Mouse (Mus musculus): ENCODE data around the gene Faap20.

Gene Faap20

DNA sequence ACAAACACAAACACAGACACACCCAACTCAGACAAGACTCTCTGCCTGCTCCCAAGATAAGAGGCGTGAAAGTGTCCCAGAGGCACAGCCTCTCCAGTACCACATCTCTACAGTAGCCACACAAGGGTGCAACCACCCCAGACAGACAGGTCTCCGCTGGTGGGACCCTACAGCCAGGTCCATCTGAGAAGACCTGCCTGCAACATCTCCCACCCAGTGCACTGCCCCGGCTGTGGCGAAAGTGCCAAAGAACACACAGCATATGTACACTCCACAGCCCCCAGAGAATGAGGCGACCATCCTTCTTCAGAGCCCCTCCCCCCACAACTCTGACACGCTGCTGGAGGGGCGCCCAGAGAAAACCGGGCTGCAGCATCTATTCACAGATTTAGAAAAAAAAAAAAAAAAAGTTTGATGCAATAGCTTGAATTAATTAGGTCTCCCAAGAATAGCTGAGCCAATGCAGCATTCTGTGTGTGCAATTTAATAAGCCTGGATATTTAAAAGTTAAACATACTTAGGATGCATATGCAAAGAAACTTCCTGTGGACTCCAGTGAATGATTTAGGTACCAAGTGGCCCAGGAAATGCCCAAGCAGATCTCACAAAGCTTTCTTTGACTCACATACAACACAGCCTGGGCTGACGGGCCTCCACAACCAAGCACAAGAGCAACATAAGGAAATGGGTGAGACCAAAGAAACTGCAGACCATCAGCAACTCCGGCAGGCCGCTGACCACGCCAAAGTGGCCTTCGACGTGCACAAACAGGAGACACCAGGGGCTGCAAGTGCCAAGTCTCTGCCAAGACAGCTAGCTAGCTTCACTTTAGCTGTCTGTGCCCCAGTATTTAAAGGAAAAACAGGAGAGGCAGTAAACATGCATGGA lies 29.1 kb upstream of the Faap20 start:
- DNase-seq (ENCODE audit: low read depth, low spot score) = peak; percentile 49

DNA sequence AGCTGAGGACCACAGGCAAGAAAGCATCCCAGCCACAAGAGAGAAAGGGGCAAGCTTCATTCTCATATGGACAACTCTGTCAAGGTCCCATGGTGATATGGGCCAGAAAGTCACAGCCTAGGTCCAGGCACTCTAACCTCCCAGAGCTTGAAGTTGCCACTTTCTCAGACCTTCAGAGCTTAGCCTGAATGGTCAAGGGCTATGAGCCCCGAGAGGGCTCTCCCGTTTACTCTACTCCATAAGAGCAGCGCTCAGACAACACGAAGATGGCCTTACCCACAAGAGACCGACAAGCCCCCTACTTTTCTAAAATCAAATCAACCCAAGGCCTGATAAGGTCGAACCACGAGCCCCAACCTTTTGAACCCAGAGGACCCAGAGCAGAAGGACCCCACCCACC lies 28.5 kb upstream of the Faap20 start:
- DNase-seq (ENCODE audit: low read depth, low spot score) = no peak

DNA sequence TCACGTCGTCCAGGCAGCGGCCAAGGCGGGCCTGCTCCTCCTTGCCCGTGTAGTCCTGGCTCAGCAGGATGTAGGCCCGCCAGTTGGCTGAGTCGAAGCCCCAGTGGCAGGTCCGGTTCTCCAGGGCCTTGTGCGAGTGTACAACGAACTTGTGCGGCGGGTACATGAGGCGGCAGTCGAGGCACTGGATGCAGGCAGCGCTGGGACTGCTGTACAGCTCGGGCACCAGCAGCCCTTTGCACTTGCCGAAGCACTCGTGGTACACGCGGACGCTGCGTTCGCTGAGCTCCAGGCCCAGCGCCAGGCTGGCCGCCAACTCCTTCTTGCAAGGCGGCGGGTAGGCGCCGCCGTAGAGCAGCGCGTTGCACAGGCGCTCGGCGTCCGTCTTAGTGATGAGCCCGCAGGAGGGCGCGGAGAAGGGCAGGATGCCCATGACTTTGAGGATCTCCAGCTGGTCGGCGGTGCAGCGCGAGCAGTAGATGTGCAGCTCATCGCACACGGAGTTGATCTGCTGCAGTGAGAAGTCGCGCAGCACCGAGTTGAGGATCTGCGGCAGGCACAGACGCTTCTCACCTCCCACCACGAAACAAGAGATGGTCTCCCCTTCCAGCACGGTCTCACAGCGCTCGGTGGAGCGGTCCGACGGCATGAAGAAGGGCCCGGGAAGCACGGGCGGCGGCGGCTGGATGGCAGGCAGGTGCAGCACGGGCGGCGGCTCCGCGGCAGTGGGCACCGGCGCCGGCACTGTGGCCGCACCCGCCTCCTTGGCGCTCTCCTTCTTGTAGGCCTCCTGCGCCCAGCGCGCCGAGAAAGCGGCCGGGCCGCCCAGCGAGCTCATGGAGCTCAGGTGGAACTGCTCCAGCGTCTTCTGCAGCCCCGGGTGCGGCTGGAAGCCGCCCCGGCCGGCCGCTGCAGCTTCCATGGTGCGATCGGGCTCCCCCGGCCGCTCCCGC lies 27.7 kb upstream of the Faap20 start:
- DNase-seq (ENCODE audit: low read depth, low spot score) = peak; percentile 75

DNA sequence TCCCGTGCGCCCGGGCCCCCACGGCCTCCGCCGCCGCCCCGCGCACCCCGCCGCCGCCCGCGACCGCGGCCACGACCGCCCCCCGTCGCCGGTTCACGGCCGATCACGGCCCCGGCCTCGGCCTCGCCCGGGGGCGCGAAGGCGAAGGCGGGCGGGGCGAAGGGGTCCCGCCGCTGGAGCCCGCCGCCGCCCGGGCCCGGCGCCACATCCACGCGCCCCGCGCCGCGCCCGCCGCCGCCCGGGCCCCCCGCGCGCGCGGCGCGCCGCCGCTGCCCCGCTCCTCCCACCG lies 27.1 kb upstream of the Faap20 start, which contains the start of gene Ski:
TSS of gene Ski (minus strand) at position 41 of the 289 bp plus-strand sequence.
- peak; percentile 31 for DNase-seq (ENCODE audit: low read depth, low spot score)

DNA sequence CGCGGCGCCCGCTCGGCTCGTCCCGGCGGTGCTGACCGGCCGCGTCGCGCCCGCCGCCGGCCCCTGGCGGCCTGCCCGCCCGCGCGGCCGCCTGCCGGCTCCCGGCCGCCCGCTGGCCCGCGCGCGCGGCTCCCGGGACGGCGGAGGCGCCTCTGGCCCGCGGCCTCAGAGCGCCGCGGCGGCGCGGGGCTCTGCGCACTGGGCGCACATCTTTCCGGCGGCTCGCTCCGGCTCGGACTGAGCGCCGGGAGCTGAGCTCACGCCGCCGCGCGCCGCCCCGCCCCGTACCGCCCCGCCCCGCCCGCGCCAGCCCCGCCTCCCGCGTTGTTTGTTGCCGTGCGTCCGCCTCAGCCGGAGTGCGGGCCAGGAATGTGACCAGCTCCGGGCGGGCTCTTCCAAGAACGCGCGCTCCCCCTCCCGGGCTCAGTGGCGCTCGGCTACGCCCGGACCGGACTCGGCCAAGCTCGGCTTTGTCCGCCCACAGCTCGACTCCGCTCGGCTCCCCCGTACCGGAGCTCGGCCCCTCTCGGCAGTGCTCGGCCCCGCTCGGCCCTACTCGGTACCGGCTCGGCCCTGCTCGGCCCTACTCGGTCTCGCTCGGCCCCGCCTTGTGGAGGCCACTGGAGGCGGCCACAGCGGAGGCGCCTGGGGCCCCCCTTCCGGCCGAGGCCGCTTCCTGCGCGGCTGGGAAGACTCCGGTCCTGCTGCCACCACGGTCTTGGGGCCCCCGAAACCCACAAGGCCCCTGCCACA lies 26.6 kb upstream of the Faap20 start:
- peak; percentile 98 for DNase-seq (ENCODE audit: low read depth, low spot score)

DNA sequence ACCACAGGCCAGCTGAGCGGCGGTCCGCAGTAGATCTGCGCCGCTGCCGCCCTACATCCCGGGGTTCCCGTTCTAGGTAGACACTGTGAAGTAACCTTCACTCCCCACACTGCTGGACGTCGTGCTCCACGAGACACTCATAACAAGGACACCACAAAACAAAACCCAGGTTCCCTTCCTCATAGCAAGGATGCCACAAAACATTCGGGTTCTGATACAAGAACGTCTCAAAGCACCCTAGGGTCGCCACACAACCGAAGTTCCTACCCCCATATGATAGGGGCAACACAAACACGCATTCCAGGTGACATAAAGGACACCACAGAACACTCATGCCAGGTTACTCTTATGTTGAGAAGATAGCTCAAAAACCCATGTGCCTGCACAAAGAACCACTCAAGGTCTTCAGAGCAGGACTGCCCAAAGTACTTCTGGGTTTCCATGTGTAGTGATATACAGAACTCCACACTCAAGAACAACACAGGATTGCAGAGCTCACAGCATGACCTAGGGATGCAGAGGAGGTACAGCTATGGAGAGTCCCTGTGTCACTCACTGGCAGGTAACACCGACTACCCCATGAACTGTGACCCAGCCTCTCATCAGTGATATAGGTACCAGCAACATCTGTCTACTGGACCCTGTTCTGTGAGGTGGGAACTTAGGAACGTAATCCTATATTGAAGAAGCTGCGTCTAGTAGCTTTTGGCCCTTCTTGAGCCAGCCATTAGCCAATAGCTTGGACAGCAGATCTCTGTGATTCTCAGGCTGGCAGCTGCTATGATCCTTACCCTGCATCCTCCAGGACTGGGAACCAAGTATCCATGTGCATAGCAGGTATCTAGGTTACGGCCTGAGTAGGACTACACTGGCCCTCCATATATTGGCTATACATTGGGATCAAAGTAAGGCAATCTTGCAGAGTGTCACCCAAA lies 25.7 kb upstream of the Faap20 start:
- DNase-seq (ENCODE audit: low read depth, low spot score) = no peak

DNA sequence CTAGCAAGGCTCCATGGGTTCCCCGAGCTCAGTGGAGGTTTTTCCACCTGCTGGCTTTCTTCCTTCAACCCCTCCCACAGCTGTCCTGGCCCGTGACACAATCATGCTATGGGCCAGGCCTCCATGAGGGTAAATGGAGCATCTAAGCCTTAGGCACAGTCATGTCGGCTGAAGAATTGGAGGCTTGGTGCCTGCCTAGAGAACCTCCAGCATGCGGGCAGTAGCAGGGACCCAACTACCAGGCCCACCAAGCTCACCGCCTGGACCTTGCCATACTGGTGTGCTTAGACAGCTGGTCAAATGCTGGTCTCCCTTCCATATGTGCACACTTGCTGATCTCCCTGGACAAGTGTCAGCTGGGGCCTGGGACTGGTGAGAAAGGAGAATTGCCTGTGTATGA lies 23.7 kb upstream of the Faap20 start:
- no peak for DNase-seq (ENCODE audit: low read depth, low spot score)

DNA sequence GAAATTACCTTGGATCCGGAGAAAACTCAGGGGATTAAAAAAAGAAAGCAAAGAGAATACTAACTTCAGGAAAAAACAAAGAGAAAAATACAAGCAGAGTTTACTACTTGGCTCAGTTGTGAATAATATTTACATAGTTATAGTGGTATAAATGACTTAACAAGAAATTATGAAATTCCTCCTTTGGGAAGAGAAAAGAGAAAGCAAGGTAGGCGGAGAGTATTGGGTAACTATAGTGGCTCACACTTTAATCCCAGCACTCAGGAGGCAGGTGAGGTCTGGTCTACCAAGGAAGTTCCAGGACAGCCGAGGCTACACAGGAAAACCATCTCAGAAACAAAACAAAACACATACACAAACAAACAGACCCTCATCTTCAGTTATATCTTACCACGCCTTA lies 21.6 kb upstream of the Faap20 start:
- DNase-seq (ENCODE audit: low read depth, low spot score) = no peak

DNA sequence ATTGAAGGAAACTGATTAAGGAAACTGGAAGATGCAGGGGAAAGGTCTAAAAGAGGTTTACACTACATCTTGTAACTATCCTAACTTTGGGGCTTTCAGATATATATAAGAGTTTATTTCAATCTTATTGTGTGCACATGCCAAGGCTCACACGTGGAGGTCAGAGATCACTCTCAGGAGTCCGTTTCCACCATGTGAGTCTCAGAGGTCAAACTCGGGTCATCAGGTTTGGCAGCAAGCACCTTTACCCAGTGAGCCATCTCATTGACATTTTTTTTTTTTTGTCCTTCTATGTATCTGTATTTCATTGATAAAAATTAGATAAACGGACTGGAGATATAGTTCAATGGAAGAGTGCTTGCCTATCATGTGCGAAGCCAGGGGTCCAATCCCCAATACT lies 21.1 kb upstream of the Faap20 start:
- DNase-seq (ENCODE audit: low read depth, low spot score) = no peak

DNA sequence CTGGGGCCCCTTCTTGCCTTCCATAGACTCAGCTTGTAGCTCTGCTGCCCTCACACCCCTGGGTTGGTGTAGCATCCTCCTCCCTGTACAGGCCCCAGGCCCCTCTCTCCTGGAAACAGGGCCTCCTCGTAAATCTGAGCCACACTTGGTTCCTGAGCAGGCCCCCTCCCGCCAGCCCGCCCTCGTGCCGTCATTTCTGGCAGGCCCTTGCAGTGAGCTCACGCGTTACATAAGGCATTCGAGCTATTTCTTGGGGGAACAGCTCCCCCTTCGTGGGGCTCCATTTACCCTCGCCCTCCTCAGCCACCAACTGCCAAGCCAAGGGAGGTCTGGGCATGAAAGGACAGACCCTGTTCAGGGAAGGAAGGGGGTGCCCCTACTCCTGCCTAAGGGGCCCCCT lies 15.7 kb upstream of the Faap20 start:
- DNase-seq (ENCODE audit: low read depth, low spot score) = no peak

DNA sequence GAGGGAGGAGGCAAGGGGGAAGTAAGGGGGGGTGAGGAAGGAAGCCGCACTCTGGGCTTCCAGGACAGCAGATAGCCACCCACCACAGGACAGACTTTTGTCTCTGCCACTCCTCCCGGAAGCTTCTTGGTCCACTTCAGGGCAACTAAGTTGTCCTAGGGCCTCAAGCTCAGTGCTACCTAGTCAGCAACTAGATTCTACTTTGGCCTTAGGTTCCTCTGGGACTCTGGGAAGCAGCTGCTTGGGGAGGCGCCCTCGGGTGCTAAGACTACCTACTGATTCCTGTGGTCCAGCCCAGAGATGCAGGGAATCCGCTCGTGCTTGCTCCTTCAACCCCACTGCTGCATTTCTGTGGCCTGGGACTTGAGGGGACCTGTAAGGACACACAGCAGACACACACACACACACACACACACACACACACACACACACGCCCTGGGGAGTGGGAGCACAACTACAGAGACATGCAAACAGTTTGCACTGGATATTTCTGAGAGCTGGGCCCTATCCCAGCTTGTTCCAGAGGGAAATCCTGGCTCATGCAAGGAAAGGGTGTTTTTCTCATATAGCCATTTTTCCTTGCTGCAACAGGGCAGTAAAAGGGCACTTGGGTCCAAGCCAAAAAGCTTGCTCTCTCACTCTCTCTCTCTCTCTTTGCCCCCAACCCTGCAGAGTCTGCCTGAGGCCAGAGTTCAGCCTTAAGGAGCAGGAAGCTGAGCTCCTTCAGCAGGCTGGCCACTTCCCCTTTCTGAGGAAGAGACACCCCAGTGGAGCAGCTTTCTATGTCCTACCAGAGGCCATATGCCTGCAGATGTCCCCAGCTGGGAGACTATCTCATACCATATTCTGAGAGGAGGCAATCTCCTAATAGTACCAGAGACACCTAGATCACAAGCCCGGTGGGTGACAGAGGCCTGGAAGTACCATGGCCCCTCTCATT lies 15.0 kb upstream of the Faap20 start:
- DNase-seq (ENCODE audit: low read depth, low spot score) = no peak

DNA sequence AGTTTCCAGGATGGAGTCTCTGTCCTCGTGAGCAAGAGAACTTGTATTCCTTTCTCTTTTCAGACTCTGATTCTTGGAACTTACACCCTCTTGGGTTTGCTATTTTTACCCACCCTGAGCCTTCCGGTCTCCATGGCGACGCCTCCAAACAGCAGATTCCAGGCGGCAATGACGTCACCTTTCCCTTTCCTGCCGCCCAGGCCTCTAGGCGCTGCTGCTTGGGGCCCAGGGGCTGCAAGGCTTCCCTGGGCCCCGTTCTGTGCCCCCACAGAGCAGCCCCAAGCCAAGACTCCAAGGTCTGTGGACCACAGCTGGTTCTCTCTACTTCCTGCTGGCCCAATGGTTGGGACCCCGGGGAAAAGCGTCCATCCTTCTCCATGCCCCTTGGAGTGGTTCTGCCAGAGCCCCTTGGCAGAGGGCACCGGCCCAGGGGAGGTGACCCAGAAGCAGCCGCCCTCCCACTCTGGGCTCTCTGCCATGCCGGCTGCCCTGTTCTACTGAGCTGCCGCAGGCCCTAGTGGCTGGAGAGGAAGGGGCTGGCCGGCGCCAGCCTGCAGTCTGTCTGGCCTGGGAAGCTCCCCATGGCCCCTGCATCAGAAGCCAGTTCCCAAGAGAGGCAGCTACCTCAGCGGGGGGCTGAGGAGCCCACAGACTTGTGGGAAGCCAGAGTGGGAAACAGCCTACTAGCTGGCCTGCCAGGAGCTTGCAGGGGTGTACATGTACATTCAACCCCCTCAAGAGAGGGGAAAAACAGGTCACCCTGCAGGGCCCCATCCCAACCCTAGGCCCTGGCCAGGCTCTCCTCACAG lies 14.1 kb upstream of the Faap20 start:
- peak; percentile 79 for DNase-seq (ENCODE audit: low read depth, low spot score)

DNA sequence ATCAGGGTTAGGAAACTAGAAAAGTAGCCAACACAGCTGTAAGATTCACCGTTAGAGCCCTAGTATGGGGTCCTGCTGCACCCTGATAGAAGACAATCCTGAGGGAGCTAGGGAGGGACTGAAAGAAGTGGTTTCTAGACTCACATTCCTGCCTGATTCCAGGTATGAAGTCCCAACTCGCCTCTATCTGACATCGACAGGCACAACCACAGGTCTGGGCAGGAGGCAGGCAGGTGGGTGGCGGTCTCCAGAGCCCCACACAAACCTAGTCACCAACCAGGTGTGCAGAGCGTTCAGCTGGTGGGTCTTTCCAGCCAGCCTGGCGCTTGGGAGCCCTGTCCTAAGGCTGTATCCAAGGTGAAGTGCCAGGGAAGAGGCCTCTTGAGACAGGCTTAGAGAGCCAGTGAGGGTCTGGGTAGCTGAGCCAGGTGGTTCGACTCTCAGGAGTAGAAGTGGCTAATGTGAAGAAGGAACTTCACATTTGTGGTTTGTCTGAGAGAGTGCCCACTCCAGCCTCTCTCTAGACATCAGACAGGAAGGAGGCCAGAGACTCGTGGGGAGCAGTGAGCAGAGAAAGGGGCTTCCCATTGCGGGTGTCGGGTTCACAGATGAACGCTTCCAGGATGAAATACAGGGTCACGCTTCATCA lies 12.7 kb upstream of the Faap20 start:
- DNase-seq (ENCODE audit: low read depth, low spot score) = no peak

DNA sequence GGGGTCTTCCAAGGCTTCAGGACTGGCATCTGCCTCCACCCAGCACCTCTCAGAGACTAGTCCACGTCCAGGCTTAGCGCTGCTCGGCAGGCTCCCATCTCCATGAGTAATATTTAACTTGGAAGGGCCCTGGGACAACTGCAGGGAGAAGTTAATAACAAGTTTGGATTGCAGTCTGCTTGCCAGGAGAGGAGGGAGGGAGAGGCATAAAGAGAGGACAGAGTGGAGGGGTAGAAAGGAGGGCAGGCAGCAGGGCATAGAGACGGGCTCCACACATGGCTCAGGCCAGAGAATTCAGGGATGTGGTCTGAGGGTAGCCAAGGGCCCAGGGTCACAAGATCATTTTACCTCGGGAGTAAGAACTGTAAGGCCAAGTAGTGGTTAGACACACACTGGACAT lies 11.3 kb upstream of the Faap20 start:
- DNase-seq (ENCODE audit: low read depth, low spot score) = no peak

DNA sequence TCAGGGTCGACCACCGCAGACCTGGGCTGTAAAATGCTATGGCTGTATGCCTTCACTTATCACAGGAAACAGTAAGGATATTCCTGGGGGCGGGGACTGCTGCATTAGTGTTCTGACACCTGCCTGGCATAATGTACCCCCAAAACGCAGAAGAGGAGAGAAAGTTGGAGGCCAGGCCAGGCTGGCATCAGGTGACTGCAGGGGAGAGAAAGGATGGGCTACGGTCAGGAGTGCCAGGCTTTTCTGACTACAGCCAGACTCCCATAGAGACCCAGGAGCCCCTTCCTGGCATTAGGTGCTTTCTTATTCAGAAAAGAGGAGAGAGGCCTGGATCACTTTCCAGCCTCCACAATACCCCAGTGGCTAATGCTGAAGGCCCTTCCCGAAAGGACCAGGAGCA lies 10.1 kb upstream of the Faap20 start:
- no peak for DNase-seq (ENCODE audit: low read depth, low spot score)

DNA sequence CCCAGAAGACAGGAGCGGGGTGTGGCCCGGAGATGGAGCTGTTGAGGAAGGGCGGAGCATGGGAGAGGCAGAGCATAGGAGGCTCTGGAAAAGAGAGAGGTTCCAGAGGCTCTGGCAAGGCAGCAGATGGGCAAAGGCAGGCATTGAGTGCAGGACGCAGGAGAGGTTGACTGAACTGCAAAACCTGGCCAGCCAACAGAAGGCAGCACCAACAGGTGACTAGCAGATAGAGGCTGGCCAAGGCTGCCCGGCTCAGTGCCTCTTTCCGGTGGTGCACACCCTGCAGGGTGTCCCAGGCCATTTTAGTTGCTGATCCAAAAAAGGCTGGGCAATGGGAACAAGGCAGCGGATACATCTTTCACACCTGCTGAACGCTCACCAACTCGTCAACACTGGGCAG lies 7.8 kb upstream of the Faap20 start:
- DNase-seq (ENCODE audit: low read depth, low spot score) = no peak

DNA sequence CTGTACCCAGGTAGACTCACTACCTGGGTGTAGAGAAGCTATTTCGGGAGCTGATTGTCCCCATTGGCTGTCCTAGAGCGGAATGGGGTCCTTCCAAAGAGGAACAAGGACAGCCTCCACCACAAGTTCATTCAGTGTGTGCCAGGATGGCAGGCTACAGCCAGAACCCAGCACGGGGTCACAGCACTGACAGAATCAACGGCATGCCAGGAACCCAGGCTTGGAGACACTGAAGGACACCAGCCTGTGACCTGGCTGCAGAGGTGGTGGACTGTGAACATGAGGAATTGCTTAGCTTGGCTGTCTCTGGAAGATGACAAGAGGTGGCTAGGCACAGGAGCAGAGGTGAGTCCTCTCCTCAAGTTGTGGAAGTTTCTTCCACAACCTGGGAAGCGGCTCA lies 7.3 kb upstream of the Faap20 start:
- no peak for DNase-seq (ENCODE audit: low read depth, low spot score)

DNA sequence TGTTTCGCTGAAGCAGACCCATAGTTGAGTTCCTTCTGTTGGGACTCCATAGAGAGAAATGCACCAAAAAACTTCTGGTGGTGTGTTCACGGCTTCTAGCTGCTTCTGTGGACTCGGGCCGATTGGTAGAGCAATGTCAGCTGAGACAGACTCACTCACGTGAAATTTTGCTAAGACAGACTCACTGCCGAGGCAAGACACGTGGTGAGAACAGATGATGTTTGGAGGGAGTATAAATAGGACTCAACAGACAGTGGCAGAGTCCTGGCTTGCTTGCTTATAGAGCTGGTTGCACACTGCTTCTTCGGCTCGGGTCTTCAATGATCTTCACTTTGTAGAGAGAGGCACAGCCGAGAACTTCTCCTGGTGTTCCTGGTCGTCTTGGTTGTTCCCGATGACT lies 6.4 kb upstream of the Faap20 start:
- DNase-seq (ENCODE audit: low read depth, low spot score) = no peak

All from CD4-positive helper T cell, adult 2 months (primary cell).